Mouse (Mus musculus) limb, embryonic 14.5 days (tissue): ENCODE data around the gene Slc8a2. TPM values are rescaled to one million over a fixed set of nuclear protein-coding genes. Genes with fewer than 3 reads are reported as not detected.

ENCODE experiments used
- ATAC-seq: fragments of 200-750 bp; cut with Nextera tagmentation; 2 replicates; pipeline ENCODE4 v1.8.0; 2017; ENCODE audit warnings: low read depth, moderate number of reproducible peaks, moderate TSS enrichment; ENCODE audit not compliant: low FRiP score
- DNase-seq: peaks from one replicate; pipeline ENCODE4 v3.0.0-alpha.2; 2015; ENCODE audit warnings: low spot score
- H3K27ac ChIP-seq: fragments of 300-500 bp; sonication (generic); replicated peaks from 2 replicates; pipeline ENCODE4 v1.5.1; 2014; ENCODE audit warnings: low read depth, mild to moderate bottlenecking, low read length, moderate library complexity, mixed read lengths
- H3K27me3 ChIP-seq: fragments of 300-500 bp; sonication (generic); 2 replicates; pipeline ENCODE4 v1.6.1; 2014; ENCODE audit warnings: low read length, mixed read lengths; ENCODE audit not compliant: control insufficient read depth, insufficient read depth
- H3K36me3 ChIP-seq: fragments of 300-500 bp; sonication (generic); 2 replicates; pipeline ENCODE4 v1.6.1; 2014; ENCODE audit warnings: mild to moderate bottlenecking, low read length, moderate library complexity, mixed read lengths; ENCODE audit not compliant: control insufficient read depth, insufficient read depth
- H3K4me1 ChIP-seq: fragments of 300-500 bp; sonication (generic); 2 replicates; pipeline ENCODE4 v1.6.1; 2014; ENCODE audit warnings: antibody characterized with exemption, low read length, mixed read lengths; ENCODE audit not compliant: control insufficient read depth, insufficient read depth
- H3K4me2 ChIP-seq: fragments of 300-500 bp; sonication (generic); replicated peaks from 2 replicates; pipeline ENCODE4 v1.6.1; 2014; ENCODE audit warnings: low read depth, mild to moderate bottlenecking, low read length, moderate library complexity; ENCODE audit not compliant: severe bottlenecking
- H3K4me3 ChIP-seq: fragments of 300-500 bp; sonication (generic); replicated peaks from 2 replicates; pipeline ENCODE4 v1.5.1; 2014; ENCODE audit warnings: low read length
- H3K9ac ChIP-seq: fragments of 300-500 bp; sonication (generic); 2 replicates; pipeline ENCODE4 v1.6.1; 2014; ENCODE audit warnings: mild to moderate bottlenecking, low read depth, low read length, moderate library complexity; ENCODE audit not compliant: severe bottlenecking
- H3K9me3 ChIP-seq: fragments of 300-500 bp; sonication (generic); 2 replicates; pipeline ENCODE4 v1.6.1; 2016; ENCODE audit warnings: low read length; ENCODE audit not compliant: control insufficient read depth
- POLR2A ChIP-seq: fragments of 200-500 bp; IDR thresholded peaks from 2 replicates; pipeline ENCODE4 v1.8.0; 2012; ENCODE audit warnings: inconsistent platforms, mild to moderate bottlenecking, moderate library complexity, borderline replicate concordance; ENCODE audit not compliant: insufficient read depth, insufficient read length; ENCODE audit errors: extremely low read depth
- WGBS: fragments of 180-500 bp; shearing (Covaris S2); extraction: QIAGEN DNeasy Blood & Tissue Kit; methylation state at CpG from one replicate; pipeline ENCODE4 v1.1.7; 2014; 5-methylcytosine and 5-hydroxymethylcytosine counted together
- polyA plus RNA-seq, 2 experiments: library from polyadenylated mRNA; depleted of rRNA in 1 of 2; stranded (reverse) in 1 of 2; unstranded in 1 of 2; fragments of >200 nt; fragmentation: Nextera tagmentation in 1 of 2; extraction: Ambion mirVana in 1 of 2; gene quantifications; 2 replicates each; pipeline versions ENCODE4 v1.2.1 to v1.2.3; 2012 to 2014

The Slc8a2 gene
- polyA plus RNA-seq, 2 experiments: 0.28 to 7.3 TPM

DNA sequence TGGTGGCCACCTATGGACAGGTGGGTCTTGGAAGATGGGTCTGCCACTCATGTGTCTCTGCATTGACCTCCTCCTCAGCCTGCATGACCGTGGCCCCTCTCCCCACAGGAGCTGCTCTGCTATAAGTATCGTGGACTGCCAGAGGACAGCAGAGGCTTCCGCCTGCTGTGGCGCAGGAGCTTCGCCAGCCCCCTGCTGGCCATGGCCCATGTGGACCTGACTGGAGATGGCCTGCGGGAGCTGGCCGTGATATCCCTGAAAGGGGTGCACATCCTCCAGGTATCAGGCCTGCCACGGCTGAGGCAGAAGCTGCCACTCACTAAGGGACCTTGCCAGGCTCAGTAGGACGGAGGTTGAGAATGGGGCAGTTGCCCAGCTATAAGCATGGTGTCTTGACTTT, 3.8 kb upstream of the Slc8a2 start:
- Histone ChIP-seq H3K4me3 (no peak overlapping the region), H3K9ac (no peak overlapping the region), H3K36me3 (peaks cover 13% of the 10 kb centered on the region), H3K9me3 (no peaks in the 10 kb centered on the region), H3K4me1 (peaks cover 5% of the 10 kb centered on the region; the same call in 1 of the 2 replicates), H3K4me2 (no peak overlapping the region), H3K27ac (no peak overlapping the region), H3K27me3 (no peaks in the 10 kb centered on the region; the same call in 1 of the 2 replicates)
- TF ChIP-seq POLR2A: no peak
- WGBS: 80% methylated on average over 9 of the region's 9 CpGs
- DNase-seq (no peak), ATAC-seq (no peak)

DNA sequence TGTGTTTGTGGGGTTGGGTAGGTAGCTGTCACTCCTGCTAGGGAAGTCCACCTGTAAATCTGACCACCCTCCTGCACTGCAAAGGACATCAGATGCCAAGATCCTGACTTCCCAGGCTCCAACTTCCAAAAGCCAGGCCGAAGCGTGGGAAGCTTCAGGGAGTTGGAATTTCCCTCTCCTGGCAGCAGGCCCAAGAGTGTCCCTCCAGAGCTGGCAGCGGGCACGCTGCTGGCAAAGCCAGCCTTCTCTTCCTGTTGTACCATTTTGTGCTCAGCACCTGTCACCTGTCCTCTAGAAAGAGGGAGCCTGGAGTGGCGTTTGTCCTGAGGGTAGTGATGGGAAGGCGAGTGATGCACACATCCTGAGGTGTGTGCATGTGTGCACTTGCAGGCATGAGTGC, 1.3 kb upstream of the Slc8a2 start:
- DNase-seq: no peak
- no peak overlapping the region for H3K27ac ChIP-seq
- H3K9me3 ChIP-seq: no peaks in the 10 kb centered on the region
- no peak overlapping the region for H3K4me2 ChIP-seq
- H3K27me3 ChIP-seq: no peaks in the 10 kb centered on the region; the same call in 1 of the 2 replicates
- H3K4me1 ChIP-seq: peaks cover 12% of the 10 kb centered on the region
- H3K9ac ChIP-seq: no peak overlapping the region
- no peak overlapping the region for H3K4me3 ChIP-seq
- ATAC-seq: no peak
- 86% methylated on average over 6 of the region's 6 CpGs for WGBS
- H3K36me3 ChIP-seq: peaks cover 10% of the 10 kb centered on the region
- no peak for TF ChIP-seq POLR2A

DNA sequence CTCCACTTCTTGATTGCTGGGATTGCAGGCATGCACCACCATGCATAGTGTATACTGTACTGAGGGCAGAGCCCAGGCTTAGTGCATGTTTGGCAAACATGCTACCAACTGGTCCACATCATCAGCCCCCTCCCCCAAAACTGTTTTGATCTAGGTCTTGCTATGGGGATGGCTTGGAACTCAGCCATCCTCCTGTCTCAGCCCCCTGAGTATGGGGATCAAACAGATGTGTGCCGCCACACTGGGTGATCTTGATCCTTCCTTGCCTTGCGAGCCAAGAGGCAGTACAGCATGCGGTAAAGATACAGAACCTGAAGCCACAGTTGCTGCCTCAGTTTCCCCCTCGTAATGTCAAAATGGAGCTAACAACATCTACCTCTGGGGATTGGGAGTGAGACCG, 727 bp upstream of the Slc8a2 start:
- WGBS: 65% methylated on average over 5 of the region's 5 CpGs
- H3K27me3 ChIP-seq: no peaks in the 10 kb centered on the region; the same call in 1 of the 2 replicates
- no peak for ATAC-seq
- H3K36me3 ChIP-seq: peaks cover 5% of the 10 kb centered on the region
- peaks cover 12% of the 10 kb centered on the region for H3K4me1 ChIP-seq
- H3K9ac ChIP-seq: no peak overlapping the region
- no peak for TF ChIP-seq POLR2A
- H3K4me2 ChIP-seq: no peak overlapping the region
- H3K9me3 ChIP-seq: no peaks in the 10 kb centered on the region
- DNase-seq: no peak
- no peak overlapping the region for H3K4me3 ChIP-seq
- H3K27ac ChIP-seq: no peak overlapping the region

- DNase-seq: peak; percentile 80
Observed at GRCm38 (mm10) chr7:16129846-16130691, 443 bp downstream of the Slc8a2 start.

GRCm38 (mm10) chr7:16130956-16131634, 1.5 kb downstream of the Slc8a2 start:
- H3K9me3 ChIP-seq: no peaks in the 10 kb centered on the region
- no peak overlapping the region for H3K27ac ChIP-seq
- H3K4me2 ChIP-seq: peak overlapping the region; percentile 73
- DNase-seq: no peak
- WGBS: 38% methylated on average over 13 of the region's 13 CpGs
- ATAC-seq: no peak
- no peaks in the 10 kb centered on the region; the same call in 1 of the 2 replicates for H3K27me3 ChIP-seq
- H3K4me1 ChIP-seq: peaks cover 12% of the 10 kb centered on the region
- H3K9ac ChIP-seq: peak overlapping the region; percentile 66; the same call in 1 of the 2 replicates
- TF ChIP-seq POLR2A: no peak
- peaks cover 6% of the 10 kb centered on the region; the same call in 1 of the 2 replicates for H3K36me3 ChIP-seq
- H3K4me3 ChIP-seq: peak overlapping the region; percentile 55

More at GRCm38 (mm10) chr7:16129846-16130691, 443 bp downstream of the Slc8a2 start:
- H3K4me3 ChIP-seq: peak overlapping the region; percentile 55
- peaks cover 12% of the 10 kb centered on the region for H3K4me1 ChIP-seq
- peak; percentile 88 for ATAC-seq
- H3K27me3 ChIP-seq: no peaks in the 10 kb centered on the region; the same call in 1 of the 2 replicates
- 0 out of 2 replicates have a peak overlapping the region, but pooled peaks have one; percentile 35 for H3K27ac ChIP-seq
- no peak for TF ChIP-seq POLR2A
- H3K9me3 ChIP-seq: no peaks in the 10 kb centered on the region
- peak overlapping the region; percentile 73 for H3K4me2 ChIP-seq
- H3K9ac ChIP-seq: peak overlapping the region; percentile 66
- 1% methylated on average over 36 of the region's 38 CpGs for WGBS
- peaks cover 10% of the 10 kb centered on the region; the same call in 1 of the 2 replicates for H3K36me3 ChIP-seq
